In the genomic region with DNA sequence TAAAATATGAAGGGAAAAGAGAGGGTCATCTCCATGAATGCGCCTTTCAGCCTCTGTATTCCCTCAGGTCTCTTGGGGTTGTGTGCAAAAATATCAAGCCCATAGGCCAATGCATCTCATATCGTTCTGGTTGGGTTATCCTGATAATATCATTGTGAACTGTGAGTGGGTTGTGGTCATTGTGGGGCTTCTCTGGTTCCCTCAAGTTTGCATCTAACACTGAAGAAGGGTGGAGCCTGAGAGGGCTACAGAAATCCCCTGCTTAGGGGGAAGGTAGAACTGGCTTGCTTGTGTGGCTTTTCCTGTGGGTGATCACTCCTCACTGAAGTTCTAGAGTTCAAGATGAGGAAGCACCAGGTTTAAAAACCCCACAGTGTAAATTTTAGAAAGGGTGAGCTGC, we compare ENCODE assay signal across 12 mouse cellular contexts. TPM values are rescaled to one million over a fixed set of nuclear protein-coding genes. Genes with fewer than 3 reads are reported as not detected.
DNase-seq lines count a peak whose midpoint lies in the region; ATAC-seq and TF ChIP-seq lines count a peak whose summit lies in the region.
"Had no signal": no experiment of that assay in that cellular context is flagged by ENCODE, and none has a peak within 500 bp of the region (broad histone marks: within the 10 kb centered on the region; RNA-seq: fewer than 3 reads in every experiment).

No protein-coding gene starts in this region.

- peak overlapping the region; percentile 90 for H3K9ac ChIP-seq in hindbrain, embryonic 13.5 days
- no peak overlapping the region for H3K9ac ChIP-seq in midbrain, postnatal 0 days (replicated peaks; ENCODE audit: low read length, poor library complexity, severe bottlenecking)
- H3K9ac ChIP-seq: lung, embryonic 14.5 days had no signal

- WGBS in embryonic facial prominence, embryonic 10.5 days: 9% methylated on average over 2 of the region's 2 CpGs
- 9% methylated on average over 2 of the region's 2 CpGs for WGBS in hindbrain, embryonic 13.5 days
- WGBS in midbrain, postnatal 0 days: 22% methylated on average over 2 of the region's 2 CpGs

- no peak for TF ChIP-seq CTCF in midbrain, postnatal 0 days (IDR thresholded peaks at IDR 0.05)

- no peak for ATAC-seq in hindbrain, embryonic 13.5 days (ENCODE audit: low FRiP score)
- ATAC-seq in midbrain, postnatal 0 days (ENCODE audit: low FRiP score): no peak
- ATAC-seq: Patski had no signal

- no peak overlapping the region for H3K27ac ChIP-seq in embryonic facial prominence, embryonic 10.5 days (replicated peaks)
- H3K27ac ChIP-seq in hindbrain, embryonic 13.5 days: peak overlapping the region; percentile 99
- 0 out of 2 replicates have a peak overlapping the region, but pooled peaks have one; percentile 13 for H3K27ac ChIP-seq in midbrain, postnatal 0 days (ENCODE audit: low read depth, low read length)

- H3K4me2 ChIP-seq in hindbrain, embryonic 13.5 days: peak overlapping the region; percentile 63
- no peak overlapping the region for H3K4me2 ChIP-seq in midbrain, postnatal 0 days (ENCODE audit: low read depth, low read length, poor library complexity, severe bottlenecking)
- H3K4me2 ChIP-seq: lung, embryonic 14.5 days had no signal

- H3K27me3 ChIP-seq in embryonic facial prominence, embryonic 10.5 days (replicated peaks; ENCODE audit: low read depth, poor library complexity, severe bottlenecking): peaks cover 100% of the 10 kb centered on the region
- H3K27me3 ChIP-seq in hindbrain, embryonic 13.5 days: peaks cover 37% of the 10 kb centered on the region; the same call in 1 of the 2 replicates
- H3K27me3 ChIP-seq in midbrain, postnatal 0 days (ENCODE audit: insufficient read depth, low read length): peaks cover 11% of the 10 kb centered on the region

- DNase-seq in cerebellum, adult 11-12 months: peak; percentile 14
- no peak for DNase-seq in cerebellum, postnatal 4 days (ENCODE audit: low spot score in 2 of 2)
- DNase-seq in embryonic facial prominence, embryonic 10.5 days (ENCODE audit: low spot score): peak; percentile 8
- DNase-seq in midbrain, postnatal 0 days (ENCODE audit: low spot score): no peak
- DNase-seq in spleen, postnatal 10 days (ENCODE audit: low spot score in 2 of 2): no peak
- no peak for DNase-seq in adrenal gland, postnatal 14 days
- no peak for DNase-seq in urinary bladder, postnatal 36 days (ENCODE audit: low spot score in 2 of 2)
- DNase-seq: gastrocnemius, postnatal 36 days; liver; lung, embryonic 14.5 days had no signal

- H3K36me3 ChIP-seq in embryonic facial prominence, embryonic 10.5 days (replicated peaks): peaks cover 5% of the 10 kb centered on the region; the same call in 1 of the 2 replicates
- peaks cover 31% of the 10 kb centered on the region for H3K36me3 ChIP-seq in hindbrain, embryonic 13.5 days
- H3K36me3 ChIP-seq in midbrain, postnatal 0 days (ENCODE audit: insufficient read depth, low read length): 0 out of 2 replicates have a peak, but pooled peaks cover 2% of the 10 kb centered on the region

- H3K4me1 ChIP-seq in embryonic facial prominence, embryonic 10.5 days: peaks cover 18% of the 10 kb centered on the region
- H3K4me1 ChIP-seq in hindbrain, embryonic 13.5 days (replicated peaks): peaks cover 97% of the 10 kb centered on the region
- 0 out of 2 replicates have a peak, but pooled peaks cover 10% of the 10 kb centered on the region for H3K4me1 ChIP-seq in midbrain, postnatal 0 days (ENCODE audit: insufficient read depth, low read length)

- no peak overlapping the region for H3K4me3 ChIP-seq in embryonic facial prominence, embryonic 10.5 days
- no peak overlapping the region for H3K4me3 ChIP-seq in hindbrain, embryonic 13.5 days
- no peak overlapping the region for H3K4me3 ChIP-seq in midbrain, postnatal 0 days (ENCODE audit: low read depth, low read length)

- H3K9me3 ChIP-seq in embryonic facial prominence, embryonic 10.5 days: no peaks in the 10 kb centered on the region
- H3K9me3 ChIP-seq in hindbrain, embryonic 13.5 days: no peaks in the 10 kb centered on the region
- no peaks in the 10 kb centered on the region for H3K9me3 ChIP-seq in midbrain, postnatal 0 days (ENCODE audit: low read length)

RNA-seq across cellular contexts. Expression of a gene that starts 47.3 kb away (rescaled TPM):
- polyA plus RNA-seq in embryonic facial prominence, embryonic 10.5 days (2016; fragmentation: Nextera tagmentation; extraction: Ambion mirVana): 33.4 and 37.8 TPM in 2 replicates
- 21.9 and 22.5 TPM in 2 replicates for polyA plus RNA-seq in hindbrain, embryonic 13.5 days (2015; fragmentation: Nextera tagmentation; extraction: Ambion mirVana)
- 46.5 and 49.4 TPM in 2 replicates for total RNA-seq in midbrain, postnatal 0 days (2014; rRNA removed)
- 16.9 and 18.6 TPM in 2 replicates for polyA plus RNA-seq in midbrain, postnatal 0 days (2015; fragmentation: Nextera tagmentation; extraction: Ambion mirVana)
- 71.1 and 79.2 TPM in 2 replicates for total RNA-seq in adrenal gland, postnatal 14 days (2021)

Comparison
In these comparisons a context has a peak if more than half of its experiments do, and no peak if none do; other contexts are left out.
1. DNase-seq: peak in cerebellum, adult 11-12 months (single experiment) and embryonic facial prominence, embryonic 10.5 days (single experiment); none in cerebellum, postnatal 4 days (0 of 2), midbrain, postnatal 0 days (single experiment), spleen, postnatal 10 days (0 of 2), adrenal gland, postnatal 14 days (single experiment) and urinary bladder, postnatal 36 days (0 of 2).